Mouse (Mus musculus) CH12.LX (cell line): ENCODE results near the gene Letmd1. TPM values are rescaled to one million over a fixed set of nuclear protein-coding genes. Genes with fewer than 3 reads are reported as not detected.

Source experiments
- DNase-seq: peaks from one replicate; pipeline ENCODE4 v3.0.0-alpha.2; 2013; ENCODE audit errors: extremely low read depth
- H3K27ac ChIP-seq: 2 replicates; pipeline ENCODE4 v1.5.1; 2012; ENCODE audit warnings: low read depth, mild to moderate bottlenecking, control low read depth, moderate library complexity; ENCODE audit not compliant: insufficient read depth
- H3K27me3 ChIP-seq: replicated peaks from 2 replicates; pipeline ENCODE3; 2012; ENCODE audit warnings: inconsistent platforms
- H3K36me3 ChIP-seq, 2 experiments: replicated peaks in 1 of 2; 2 replicates each; pipeline versions ENCODE3 to v1.6.1; 2012; ENCODE audit warnings: inconsistent platforms in 1 of 2, low read length in 1 of 2, mild to moderate bottlenecking in 1 of 2, mixed read lengths in 1 of 2, moderate library complexity in 1 of 2; ENCODE audit not compliant: control insufficient read depth in 1 of 2, insufficient read depth in 1 of 2
- H3K4me1 ChIP-seq, 2 experiments: 2 replicates each; pipeline ENCODE4 v1.6.1; 2012; ENCODE audit warnings: inconsistent platforms in 1 of 2, moderate library complexity in 1 of 2; ENCODE audit not compliant: insufficient read depth in 2 of 2, control insufficient read depth in 1 of 2
- H3K4me2 ChIP-seq: 2 replicates; pipeline ENCODE4 v1.6.1; 2012; ENCODE audit warnings: low read depth, mild to moderate bottlenecking, control low read depth; ENCODE audit not compliant: poor library complexity, insufficient read depth, severe bottlenecking
- H3K4me3 ChIP-seq, 3 experiments: fragments of 150-350 bp in 1 of 3; sonication (generic) in 1 of 3; replicated peaks in 1 of 3; 2 replicates each; pipeline versions ENCODE3 to v1.5.1; 2011 to 2012; ENCODE audit warnings: low read depth in 2 of 3, low read length in 2 of 3, mild to moderate bottlenecking in 2 of 3, moderate library complexity in 2 of 3, control low read depth in 1 of 3, improper control_type of control experiment in 1 of 3, inconsistent platforms in 1 of 3, mixed read lengths in 1 of 3; ENCODE audit not compliant: poor library complexity in 1 of 3
- H3K79me2 ChIP-seq: replicated peaks from 2 replicates; pipeline ENCODE4 v1.6.1; 2012; ENCODE audit warnings: mild to moderate bottlenecking, moderate library complexity; ENCODE audit not compliant: control insufficient read depth, poor library complexity, insufficient read depth, severe bottlenecking; ENCODE audit errors: extremely low read depth
- H3K9ac ChIP-seq: 2 replicates; pipeline ENCODE4 v1.6.1; 2012; ENCODE audit warnings: low read depth, mild to moderate bottlenecking, control low read depth, moderate library complexity; ENCODE audit not compliant: insufficient read depth
- H3K9me3 ChIP-seq: replicated peaks from 2 replicates; pipeline ENCODE3; 2012; ENCODE audit warnings: low read length, inconsistent platforms, mixed read lengths
- BHLHE40 ChIP-seq: IDR thresholded peaks from 2 replicates; pipeline ENCODE4 v1.6.1; 2011; ENCODE audit warnings: mild to moderate bottlenecking, low read depth, low read length, improper control_type of control experiment
- CHD2 ChIP-seq: IDR thresholded peaks from 2 replicates; pipeline ENCODE4 v1.6.1; 2011; ENCODE audit warnings: low read length, improper control_type of control experiment
- E2F4 ChIP-seq: IDR thresholded peaks from 2 replicates; pipeline ENCODE4 v1.6.1; 2011; ENCODE audit warnings: low read depth, low read length, improper control_type of control experiment; ENCODE audit not compliant: insufficient replicate concordance
- ELF1 ChIP-seq: IDR thresholded peaks from 2 replicates; pipeline ENCODE4 v1.6.1; 2014; ENCODE audit warnings: low read depth, mild to moderate bottlenecking, inconsistent platforms, low read length, improper control_type of control experiment
- ETS1 ChIP-seq: conservative IDR thresholded peaks from 2 replicates; pipeline ENCODE4 v1.6.1; 2012; ENCODE audit warnings: low read depth, mild to moderate bottlenecking, inconsistent platforms, low read length, improper control_type of control experiment, moderate library complexity
- HCFC1 ChIP-seq: IDR thresholded peaks from 2 replicates; pipeline ENCODE4 v1.6.1; 2012; ENCODE audit warnings: low read depth, mild to moderate bottlenecking, inconsistent platforms, low read length, improper control_type of control experiment
- IRF4 ChIP-seq: IDR thresholded peaks from 2 replicates; pipeline ENCODE4 v1.6.1; 2014; ENCODE audit warnings: low read depth, mild to moderate bottlenecking, inconsistent platforms, low read length, improper control_type of control experiment
- JUN ChIP-seq: IDR thresholded peaks from 2 replicates; pipeline ENCODE4 v1.6.1; 2011; ENCODE audit warnings: low read depth, mild to moderate bottlenecking, low read length, improper control_type of control experiment, moderate library complexity; ENCODE audit not compliant: insufficient read depth
- JUND ChIP-seq: conservative IDR thresholded peaks from 2 replicates; pipeline ENCODE4 v1.6.1; 2011; ENCODE audit warnings: low read depth, low read length, improper control_type of control experiment
- MAFK ChIP-seq: IDR thresholded peaks from 2 replicates; pipeline ENCODE4 v1.6.1; 2011; ENCODE audit warnings: low read length, improper control_type of control experiment; ENCODE audit not compliant: insufficient replicate concordance
- MAX ChIP-seq: IDR thresholded peaks from 2 replicates; pipeline ENCODE4 v1.6.1; 2011; ENCODE audit warnings: low read length, improper control_type of control experiment
- MEF2A ChIP-seq: IDR thresholded peaks from 2 replicates; pipeline ENCODE4 v1.6.1; 2014; ENCODE audit warnings: low read depth, mild to moderate bottlenecking, inconsistent platforms, low read length, improper control_type of control experiment, borderline replicate concordance
- MXI1 ChIP-seq: IDR thresholded peaks from 2 replicates; pipeline ENCODE4 v1.6.1; 2011; ENCODE audit warnings: mild to moderate bottlenecking, low read depth, low read length, improper control_type of control experiment
- NELFE ChIP-seq: IDR thresholded peaks from 2 replicates; pipeline ENCODE4 v1.6.1; 2011; ENCODE audit warnings: low read depth, low read length, improper control_type of control experiment
- NRF1 ChIP-seq: IDR thresholded peaks from 2 replicates; pipeline ENCODE4 v1.6.1; 2014; ENCODE audit warnings: low read depth, mild to moderate bottlenecking, inconsistent platforms, low read length, improper control_type of control experiment, moderate library complexity
- PAX5 ChIP-seq: IDR thresholded peaks from 2 replicates; pipeline ENCODE4 v1.6.1; 2012; ENCODE audit warnings: low read length, inconsistent platforms, mixed read lengths
- POLR2A ChIP-seq: IDR thresholded peaks from 2 replicates; pipeline ENCODE4 v1.6.1; 2011; ENCODE audit warnings: low read depth, mild to moderate bottlenecking, improper control_type of control experiment, low read length
- POLR2AphosphoS2 ChIP-seq: IDR thresholded peaks from 2 replicates; pipeline ENCODE4 v1.6.1; 2011; ENCODE audit warnings: low read depth, low read length, improper control_type of control experiment
- SIN3A ChIP-seq: IDR thresholded peaks from 2 replicates; pipeline ENCODE4 v1.6.1; 2012; ENCODE audit warnings: low read length, improper control_type of control experiment, inconsistent platforms
- SMC3 ChIP-seq: IDR thresholded peaks from 2 replicates; pipeline ENCODE4 v1.6.1; 2011; ENCODE audit warnings: low read depth, low read length, improper control_type of control experiment
- TBP ChIP-seq: conservative IDR thresholded peaks from 2 replicates; pipeline ENCODE4 v1.6.1; 2011; ENCODE audit warnings: low read depth, low read length, improper control_type of control experiment
- UBTF ChIP-seq: IDR thresholded peaks from 2 replicates; pipeline ENCODE4 v1.6.1; 2012; ENCODE audit warnings: low read depth, mild to moderate bottlenecking, inconsistent platforms, low read length, improper control_type of control experiment, moderate library complexity
- USF1 ChIP-seq: IDR thresholded peaks from 2 replicates; pipeline ENCODE4 v1.6.1; 2014; ENCODE audit warnings: low read depth, mild to moderate bottlenecking, inconsistent platforms, low read length, improper control_type of control experiment
- USF2 ChIP-seq: conservative IDR thresholded peaks from 2 replicates; pipeline ENCODE4 v1.6.1; 2011; ENCODE audit warnings: low read depth, low read length, improper control_type of control experiment
- ZC3H11A ChIP-seq: IDR thresholded peaks from 2 replicates; pipeline ENCODE4 v1.6.1; 2012; ENCODE audit warnings: low read depth, mild to moderate bottlenecking, inconsistent platforms, low read length, improper control_type of control experiment
- ZKSCAN1 ChIP-seq: IDR thresholded peaks from 2 replicates; pipeline ENCODE4 v1.6.1; 2012; ENCODE audit warnings: low read depth, inconsistent platforms, low read length, improper control_type of control experiment, borderline replicate concordance
- ZMIZ1 ChIP-seq: IDR thresholded peaks from 2 replicates; pipeline ENCODE4 v1.6.1; 2012; ENCODE audit warnings: low read depth, mild to moderate bottlenecking, inconsistent platforms, low read length, improper control_type of control experiment
- ZNF384 ChIP-seq: IDR thresholded peaks from 2 replicates; pipeline ENCODE4 v1.6.1; 2012; ENCODE audit warnings: low read depth, low read length, improper control_type of control experiment, inconsistent platforms
- dilution Hi-C: fragments of 300-500 bp; cut with MboI; formaldehyde crosslinking; loops from 2 replicates; pipeline ENCODE4 v1.14.3; 2020; ENCODE audit warnings: low sequenced_read_pairs; ENCODE audit not compliant: extremely low pct_unique_long_range_greater_than_20kb, extremely low pct_ligation_motif_present
- in situ Hi-C: fragments of 300-500 bp; cut with MboI; formaldehyde crosslinking; loops from 3 replicates; pipeline ENCODE4 v1.14.3; 2019; ENCODE audit warnings: low sequenced_read_pairs, low pct_ligation_motif_present, low pct_unique_long_range_greater_than_20kb, mixed read lengths
- polyA plus RNA-seq: library from polyadenylated mRNA; unstranded; fragments of >175 nt; gene quantifications from 2 replicates; pipeline ENCODE4 v1.2.1, GENCODE M21; 2012; ENCODE audit warnings: low read depth; ENCODE audit not compliant: insufficient read length
- total RNA-seq, 2 experiments: library from RNA; depleted of rRNA; stranded (reverse); fragments of 300-350 nt in 1 of 2; fragments of >200 nt in 1 of 2; gene quantifications; 2 replicates each; pipeline ENCODE4 v1.2.3; 2012 to 2014

Gene Letmd1
- total and polyA plus RNA-seq, 3 experiments: 31.4 to 51.3 (median 39.0) TPM

DNA sequence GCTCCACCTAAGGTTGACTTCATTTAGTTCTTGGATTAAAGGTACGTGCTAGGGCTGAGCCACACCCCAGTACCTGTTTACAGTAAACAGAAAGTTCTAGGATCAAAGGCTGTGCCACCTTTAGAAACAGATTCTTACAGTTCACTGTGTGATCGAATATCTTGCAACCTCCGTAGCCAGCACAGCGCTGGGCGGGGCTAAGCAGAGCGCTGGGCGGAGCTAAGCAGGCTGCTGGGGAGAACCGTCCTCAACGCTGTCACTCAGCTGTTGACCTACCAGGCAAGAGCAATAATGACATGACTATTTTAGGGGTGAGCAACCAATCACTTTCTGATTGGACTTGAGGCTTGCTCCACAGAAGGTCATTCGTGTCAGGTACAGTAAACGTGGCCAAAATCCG is 7.9 kb upstream of the Letmd1 start:
- Histone ChIP-seq H3K4me3 (peak overlapping the region in 1 of 3 experiments; percentile 24), H3K4me2 (peak overlapping the region; percentile 41; the same call in 1 of the 2 replicates), H3K27ac (no peak overlapping the region), H3K27me3 (peaks cover 3% of the 10 kb centered on the region), H3K79me2 (no peaks in the 10 kb centered on the region), H3K4me1 (peaks cover 8 to 29% of the 10 kb centered on the region in 2 experiments), H3K36me3 (no peaks in the 10 kb centered on the region), H3K9ac (no peak overlapping the region), H3K9me3 (no peaks in the 10 kb centered on the region)
- no peak for TF ChIP-seq SIN3A
- TF ChIP-seq TBP: 0 out of 2 replicates have a peak, but pooled peaks have one; percentile 42
- DNase-seq: peak; percentile 52
- dilution Hi-C loops (no loop called here), in situ Hi-C loops (loop anchor here (5.0 kb wide), 3 partner anchors 151 to 291 kb away; no protein-coding TSS in a partner anchor)

DNA sequence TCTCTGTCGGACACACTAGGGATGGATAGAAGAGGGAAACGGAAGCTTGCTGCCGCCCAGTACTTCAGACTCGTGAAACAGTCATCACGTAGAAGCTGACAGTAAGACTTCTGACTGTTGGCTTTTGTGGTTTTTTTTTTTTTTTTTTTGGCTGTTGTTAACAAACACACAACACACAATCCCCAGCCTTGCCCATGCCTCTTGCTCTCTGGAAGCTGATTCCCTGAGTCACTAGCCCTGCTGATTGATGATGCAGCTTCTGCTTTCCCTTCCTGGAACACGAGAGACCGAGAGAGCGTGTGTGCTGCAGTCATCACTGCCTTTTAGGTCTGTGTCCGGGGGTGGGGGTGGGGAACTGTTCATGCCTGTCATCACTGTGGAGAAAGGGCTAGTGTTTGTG is 7.2 kb upstream of the Letmd1 start:
- in situ Hi-C loops: loop anchor here (5.0 kb wide), 3 partner anchors 151 to 291 kb away; no protein-coding TSS in a partner anchor

DNA sequence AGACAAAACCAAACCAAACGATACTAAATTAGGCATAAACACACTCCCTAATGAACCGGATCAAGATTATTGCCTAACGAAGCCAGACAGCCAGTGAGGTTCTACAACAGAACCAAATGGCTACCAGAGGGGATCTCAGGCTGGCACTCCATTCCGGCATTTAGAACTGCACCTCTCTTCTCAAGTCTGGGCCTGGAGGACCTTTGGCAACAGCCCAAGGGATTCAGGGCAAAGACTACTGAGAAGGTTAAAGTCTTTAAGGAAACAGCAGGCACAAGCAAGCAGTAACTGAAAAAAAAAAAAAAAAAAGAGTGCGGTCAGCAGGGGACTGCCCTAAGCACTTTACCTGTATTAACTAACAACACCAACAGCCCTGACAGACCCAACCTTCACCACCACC is 6.7 kb upstream of the Letmd1 start:
- in situ Hi-C loops: loop anchor here (5.0 kb wide), 3 partner anchors 150 to 290 kb away; no protein-coding TSS in a partner anchor
- H3K9me3 ChIP-seq: no peaks in the 10 kb centered on the region
- H3K4me2 ChIP-seq: peak overlapping the region; percentile 18; the same call in 1 of the 2 replicates
- dilution Hi-C loops: no loop called here
- no peak overlapping the region for H3K27ac ChIP-seq
- TF ChIP-seq HCFC1: no peak
- no peak for TF ChIP-seq USF1
- TF ChIP-seq JUN: no peak
- no peak for TF ChIP-seq MXI1
- no peak for TF ChIP-seq NRF1
- TF ChIP-seq NELFE: no peak
- no peak for TF ChIP-seq SMC3
- no peak for TF ChIP-seq POLR2A
- no peak for TF ChIP-seq MAX
- TF ChIP-seq POLR2AphosphoS2: no peak
- TF ChIP-seq ETS1: no peak
- TF ChIP-seq BHLHE40: no peak
- no peak for TF ChIP-seq JUND
- TF ChIP-seq USF2: no peak
- no peak for TF ChIP-seq MAFK
- TF ChIP-seq PAX5: no peak
- TF ChIP-seq E2F4: no peak
- TF ChIP-seq ZMIZ1: no peak
- TF ChIP-seq ELF1: no peak
- H3K36me3 ChIP-seq: no peaks in the 10 kb centered on the region
- peaks cover 8 to 29% of the 10 kb centered on the region in 2 experiments for H3K4me1 ChIP-seq
- H3K4me3 ChIP-seq: no peak overlapping the region
- no peak for DNase-seq
- H3K27me3 ChIP-seq: peaks cover 3% of the 10 kb centered on the region
- no peaks in the 10 kb centered on the region for H3K79me2 ChIP-seq
- H3K9ac ChIP-seq: no peak overlapping the region

More for the DNA sequence above, 7.2 kb upstream of the Letmd1 start:
- H3K36me3 ChIP-seq: no peaks in the 10 kb centered on the region
- dilution Hi-C loops: no loop called here
- DNase-seq: peak; percentile 47
- peaks cover 3% of the 10 kb centered on the region for H3K27me3 ChIP-seq
- H3K9me3 ChIP-seq: no peaks in the 10 kb centered on the region
- H3K27ac ChIP-seq: no peak overlapping the region
- no peak overlapping the region for H3K9ac ChIP-seq
- H3K4me3 ChIP-seq: no peak overlapping the region
- peaks cover 8 to 31% of the 10 kb centered on the region in 2 experiments for H3K4me1 ChIP-seq
- TF ChIP-seq IRF4: peak; percentile 29; the same call in 1 of the 2 replicates
- no peak for TF ChIP-seq ZKSCAN1
- TF ChIP-seq MEF2A: peak; percentile 44; the same call in 1 of the 2 replicates
- peak; percentile 67; the same call in 1 of the 2 replicates for TF ChIP-seq MXI1
- no peak for TF ChIP-seq NRF1
- peak; percentile 57; the same call in 1 of the 2 replicates for TF ChIP-seq CHD2
- TF ChIP-seq PAX5: no peak
- no peak for TF ChIP-seq UBTF
- peak; percentile 43 for TF ChIP-seq BHLHE40
- TF ChIP-seq ZC3H11A: no peak
- peak; percentile 43; the same call in 1 of the 2 replicates for TF ChIP-seq ZNF384
- 0 out of 2 replicates have a peak, but pooled peaks have one; percentile 20 for TF ChIP-seq ELF1
- H3K4me2 ChIP-seq: peak overlapping the region; percentile 41
- H3K79me2 ChIP-seq: no peaks in the 10 kb centered on the region
